Mouse (Mus musculus) kidney, adult 18-20 months (tissue): ENCODE data around the gene Cracr2b.
"Not testable (repeated sequence)": the region's sequence is repeated elsewhere in the genome, so short reads cannot be mapped to it uniquely, and the experiment has no call there.

Experiments
- DNase-seq: peaks from one replicate; pipeline ENCODE4 v3.0.0; 2021

Cracr2b gene

GRCm38 (mm10) chr7:141433517-141434400, 27.1 kb upstream of the Cracr2b start:
- no peak for DNase-seq

- DNase-seq: no peak
Observed at GRCm38 (mm10) chr7:141434464-141434863, 26.4 kb upstream of the Cracr2b start.

- peak; percentile 68 for DNase-seq
Observed at GRCm38 (mm10) chr7:141435129-141435855, 25.6 kb upstream of the Cracr2b start.

- DNase-seq: no peak
Observed at GRCm38 (mm10) chr7:141435856-141436522, 24.9 kb upstream of the Cracr2b start.

- DNase-seq: no peak
Observed at GRCm38 (mm10) chr7:141436523-141436892, 24.4 kb upstream of the Cracr2b start.

GRCm38 (mm10) chr7:141437178-141438120, 23.4 kb upstream of the Cracr2b start, which contains the start of gene Slc25a22:
TSS of gene Slc25a22 (minus strand) at chr7:141437892.
- peak; percentile 88 for DNase-seq

GRCm38 (mm10) chr7:141438201-141438968, 22.5 kb upstream of the Cracr2b start:
- DNase-seq: no peak

- no peak for DNase-seq
Observed at GRCm38 (mm10) chr7:141439140-141439679, 21.7 kb upstream of the Cracr2b start.

- no peak for DNase-seq
Observed at GRCm38 (mm10) chr7:141439811-141440210, 21.1 kb upstream of the Cracr2b start.

GRCm38 (mm10) chr7:141440613-141441012, 20.3 kb upstream of the Cracr2b start:
- DNase-seq: peak; percentile 72

GRCm38 (mm10) chr7:141441460-141441859, 19.4 kb upstream of the Cracr2b start:
- no peak for DNase-seq

GRCm38 (mm10) chr7:141442199-141442598, 18.7 kb upstream of the Cracr2b start:
- no peak for DNase-seq

GRCm38 (mm10) chr7:141443081-141443821, 17.6 kb upstream of the Cracr2b start:
- no peak for DNase-seq

- peak; percentile 79 for DNase-seq
Observed at GRCm38 (mm10) chr7:141443828-141444237, 17.1 kb upstream of the Cracr2b start, which contains the start of gene Pidd1. TSS of gene Pidd1 (minus strand) at chr7:141444025.

GRCm38 (mm10) chr7:141446374-141446773, 14.5 kb upstream of the Cracr2b start:
- DNase-seq: not testable (repeated sequence)

GRCm38 (mm10) chr7:141447110-141447991, 13.5 kb upstream of the Cracr2b start, which contains the start of gene Rplp2:
TSS of gene Rplp2 (plus strand) at chr7:141447370.
- peak; percentile 97 for DNase-seq

- DNase-seq: no peak
Observed at GRCm38 (mm10) chr7:141451928-141452327, 9.0 kb upstream of the Cracr2b start.

- no peak for DNase-seq
Observed at GRCm38 (mm10) chr7:141453636-141454035, 7.3 kb upstream of the Cracr2b start.

GRCm38 (mm10) chr7:141454967-141455551, 5.8 kb upstream of the Cracr2b start, which contains the start of gene Pnpla2:
TSS of gene Pnpla2 (plus strand) at chr7:141455198.
- peak; percentile 98 for DNase-seq
